Mouse (Mus musculus): ENCODE data around the gene Shisa5.

Gene Shisa5

DNA sequence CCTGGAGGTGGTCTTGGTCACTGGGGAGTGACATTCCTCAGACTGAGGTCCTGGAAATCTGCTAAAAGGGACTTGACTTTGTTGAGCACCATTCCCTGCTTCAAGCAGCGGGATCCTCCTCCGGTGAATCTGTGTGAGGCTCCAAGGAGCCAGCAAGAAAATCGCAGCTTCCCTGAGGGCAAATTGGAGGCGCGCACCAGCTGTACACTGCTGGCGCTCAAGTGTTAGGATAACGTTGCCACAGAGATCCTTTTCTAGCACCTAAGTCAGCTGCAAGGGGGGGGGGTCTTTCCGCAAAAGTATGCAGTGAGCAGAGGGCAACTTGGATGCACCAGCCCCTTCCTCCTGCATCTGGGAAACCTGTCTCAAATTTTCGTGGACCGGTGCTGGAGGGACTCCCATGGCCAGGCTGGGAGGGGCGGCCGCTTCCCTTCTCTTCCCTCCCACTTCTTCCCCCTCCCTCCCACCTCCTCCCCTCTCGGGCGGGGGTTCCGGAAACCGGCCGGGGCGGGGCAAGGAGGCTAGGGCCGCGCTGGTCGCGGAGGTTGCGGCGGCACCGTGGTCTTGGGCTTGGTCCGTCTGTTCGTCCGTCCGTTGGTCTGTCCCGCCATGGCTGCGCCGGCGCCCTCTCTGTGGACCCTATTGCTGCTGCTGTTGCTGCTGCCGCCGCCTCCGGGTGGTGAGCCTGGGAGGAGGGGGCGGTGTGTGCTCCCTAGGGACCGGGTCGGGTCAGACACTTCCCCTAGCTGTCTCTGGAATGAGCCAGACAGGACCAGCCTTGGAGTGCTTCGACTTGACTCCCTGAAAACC, at the start of gene Shisa5:
TSS of gene Shisa5 (plus strand) at position 480 of the 810 bp plus-strand sequence.
- no peak for DNase-seq (ENCODE audit: low read depth)

DNA sequence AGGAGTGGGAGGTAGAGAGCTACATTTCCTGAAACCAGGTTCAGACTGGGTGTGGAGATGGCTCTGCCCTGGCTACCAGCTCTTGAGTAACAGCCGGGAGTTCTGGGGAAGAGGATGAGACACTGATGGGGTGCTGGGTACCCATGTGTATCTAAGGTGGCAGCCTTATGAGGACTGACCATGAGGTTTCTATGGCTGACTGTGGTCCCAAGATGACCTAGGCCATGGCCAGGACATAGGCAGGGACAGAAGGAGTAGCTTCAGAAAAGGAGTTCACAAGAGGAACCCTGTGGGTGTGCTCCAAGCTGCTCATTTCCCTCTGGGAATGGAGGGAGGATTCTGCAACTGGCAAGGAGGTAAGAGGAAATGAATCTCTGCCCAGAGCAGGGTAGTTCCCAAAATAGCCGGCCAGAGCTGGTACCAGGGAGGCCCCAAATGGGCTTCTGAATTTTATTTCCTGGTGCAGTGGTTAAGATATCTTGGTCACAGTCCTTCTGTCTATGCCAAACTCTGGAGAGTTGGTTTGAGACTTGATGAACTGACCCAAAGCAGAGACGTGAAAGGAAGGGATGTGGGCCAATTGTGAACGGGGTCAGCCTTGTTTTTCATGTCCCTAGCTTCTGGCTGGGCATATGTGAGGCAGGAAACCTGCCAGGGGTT, 48.4 kb upstream of the Shisa5 start:
- no peak for DNase-seq (ENCODE audit: low read depth)

DNA sequence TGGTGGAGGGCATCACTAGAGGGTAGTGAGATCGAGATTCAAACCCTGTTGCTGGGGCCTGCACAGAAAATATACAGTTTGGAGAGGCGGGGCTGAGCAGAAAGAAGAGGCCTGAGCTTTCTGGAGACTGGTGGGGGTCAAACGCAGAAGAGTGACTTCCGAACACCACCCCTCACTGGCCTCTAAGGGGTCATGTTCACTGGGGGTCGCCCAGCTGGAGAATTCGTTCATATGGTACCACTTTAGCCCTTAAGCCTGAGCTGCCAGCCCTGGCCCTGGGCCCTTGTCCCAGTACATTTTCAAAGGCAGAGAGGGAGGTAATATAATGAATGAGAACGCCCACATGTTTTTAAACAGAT, 47.9 kb upstream of the Shisa5 start:
- DNase-seq (ENCODE audit: low read depth) = no peak

DNA sequence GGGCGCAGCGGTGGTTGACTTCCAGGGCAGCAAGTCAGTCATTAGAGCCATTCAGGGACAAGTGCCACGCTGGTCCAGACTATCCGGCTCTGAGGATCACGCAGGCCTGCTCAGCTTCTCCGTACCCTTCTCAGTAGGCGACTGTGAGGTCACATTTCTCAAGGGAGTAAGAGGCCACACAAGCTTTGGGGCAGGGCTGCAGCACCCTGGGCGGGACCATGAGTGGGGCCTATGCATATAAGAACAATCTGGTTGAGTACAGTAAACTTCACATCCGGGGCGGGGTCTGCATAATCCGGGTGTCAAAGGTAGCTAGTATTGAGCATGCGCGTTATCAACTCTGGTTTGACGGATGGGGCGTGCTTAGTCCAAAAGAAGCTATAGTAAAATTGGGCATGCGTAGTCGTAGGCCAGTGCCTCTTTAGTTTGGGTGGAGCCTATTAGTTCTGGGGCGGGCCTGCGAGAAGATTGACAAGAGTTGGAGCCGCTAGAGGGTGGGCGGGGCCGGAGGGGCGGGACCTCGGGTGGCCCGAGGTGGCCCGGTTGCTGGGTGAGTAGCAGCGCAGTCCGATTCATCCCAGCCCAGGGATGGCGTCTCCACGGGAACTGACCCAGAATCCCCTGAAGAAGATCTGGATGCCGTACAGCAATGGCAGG, 46.8 kb upstream of the Shisa5 start, which contains the start of gene Pfkfb4:
TSS of gene Pfkfb4 (plus strand) at position 351 of the 657 bp plus-strand sequence.
- DNase-seq (ENCODE audit: low read depth) = peak; percentile 94

DNA sequence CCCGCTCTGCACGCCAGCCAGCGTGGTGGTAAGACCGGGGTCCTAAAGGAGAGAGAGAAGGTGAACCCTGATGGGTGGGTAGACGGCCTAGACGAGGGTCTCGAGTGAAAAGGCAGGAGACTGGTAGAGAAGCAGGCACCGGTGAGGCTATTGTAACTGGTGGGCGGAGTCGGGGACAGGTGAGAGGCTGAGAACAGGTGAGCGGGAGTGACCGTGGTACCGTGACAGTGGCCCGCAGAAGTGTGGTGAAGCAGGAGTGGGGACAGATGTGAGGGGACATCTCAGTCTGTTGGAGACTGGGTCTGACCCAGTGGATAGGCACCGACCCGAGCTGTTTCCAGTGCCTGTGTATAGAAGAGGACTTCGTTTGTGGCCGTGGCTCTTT, 46.3 kb upstream of the Shisa5 start:
- no peak for DNase-seq (ENCODE audit: low read depth)

DNA sequence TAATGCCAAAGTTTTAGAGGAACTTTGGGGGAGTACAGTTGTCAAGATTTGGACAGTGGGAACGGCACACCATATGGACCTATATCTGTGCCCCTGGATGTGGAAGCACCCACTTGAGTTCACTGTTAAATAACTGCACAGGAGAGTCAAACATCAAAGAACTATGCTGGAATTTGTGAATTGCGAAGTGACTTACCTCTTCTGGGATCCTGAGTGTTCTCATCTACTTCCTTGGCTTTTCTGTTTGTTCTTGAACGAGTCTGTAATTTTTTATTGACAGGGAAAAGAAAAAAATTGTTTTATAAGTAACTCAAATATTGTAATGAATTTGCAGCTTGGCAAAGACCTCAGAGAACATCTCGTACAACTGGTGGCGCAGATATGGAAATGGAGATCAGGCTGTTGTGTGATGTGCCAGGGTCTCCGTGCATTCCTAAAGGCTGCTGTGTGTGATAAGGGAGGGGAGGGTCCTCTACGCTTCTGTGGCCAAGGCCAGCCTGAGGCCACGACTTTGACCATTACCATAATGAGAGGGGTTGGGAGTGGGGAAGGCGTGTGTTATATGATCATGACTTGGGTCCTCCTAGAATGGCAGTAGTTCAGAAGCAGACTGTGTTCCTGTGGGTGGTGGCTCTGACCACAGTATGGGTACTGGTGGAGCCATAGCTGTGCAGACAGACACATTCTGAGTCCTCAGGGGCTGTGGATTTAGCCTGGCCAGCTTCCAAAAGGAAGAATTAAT, 45.6 kb upstream of the Shisa5 start:
- no peak for DNase-seq (ENCODE audit: low read depth)

DNA sequence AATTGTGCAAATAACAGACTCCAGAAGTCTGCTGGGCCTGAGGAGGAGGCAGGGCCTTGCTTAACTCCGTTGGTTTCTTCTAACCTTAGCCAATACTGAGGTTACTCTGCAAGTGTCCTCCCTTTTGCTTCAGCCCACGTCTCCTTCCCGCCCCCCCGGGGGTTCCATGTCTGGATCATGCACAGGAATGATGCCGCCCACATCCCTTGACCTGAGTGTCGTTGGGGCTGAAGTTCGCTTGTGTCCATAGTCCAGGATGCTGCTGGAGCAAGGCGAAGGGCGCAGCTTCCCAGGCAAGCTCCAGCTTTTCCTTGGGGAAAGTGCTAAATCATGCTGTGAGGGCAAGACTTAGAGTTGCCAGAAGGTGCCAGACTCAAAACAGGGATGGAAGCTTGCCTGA, 42.0 kb upstream of the Shisa5 start:
- DNase-seq (ENCODE audit: low read depth) = no peak

DNA sequence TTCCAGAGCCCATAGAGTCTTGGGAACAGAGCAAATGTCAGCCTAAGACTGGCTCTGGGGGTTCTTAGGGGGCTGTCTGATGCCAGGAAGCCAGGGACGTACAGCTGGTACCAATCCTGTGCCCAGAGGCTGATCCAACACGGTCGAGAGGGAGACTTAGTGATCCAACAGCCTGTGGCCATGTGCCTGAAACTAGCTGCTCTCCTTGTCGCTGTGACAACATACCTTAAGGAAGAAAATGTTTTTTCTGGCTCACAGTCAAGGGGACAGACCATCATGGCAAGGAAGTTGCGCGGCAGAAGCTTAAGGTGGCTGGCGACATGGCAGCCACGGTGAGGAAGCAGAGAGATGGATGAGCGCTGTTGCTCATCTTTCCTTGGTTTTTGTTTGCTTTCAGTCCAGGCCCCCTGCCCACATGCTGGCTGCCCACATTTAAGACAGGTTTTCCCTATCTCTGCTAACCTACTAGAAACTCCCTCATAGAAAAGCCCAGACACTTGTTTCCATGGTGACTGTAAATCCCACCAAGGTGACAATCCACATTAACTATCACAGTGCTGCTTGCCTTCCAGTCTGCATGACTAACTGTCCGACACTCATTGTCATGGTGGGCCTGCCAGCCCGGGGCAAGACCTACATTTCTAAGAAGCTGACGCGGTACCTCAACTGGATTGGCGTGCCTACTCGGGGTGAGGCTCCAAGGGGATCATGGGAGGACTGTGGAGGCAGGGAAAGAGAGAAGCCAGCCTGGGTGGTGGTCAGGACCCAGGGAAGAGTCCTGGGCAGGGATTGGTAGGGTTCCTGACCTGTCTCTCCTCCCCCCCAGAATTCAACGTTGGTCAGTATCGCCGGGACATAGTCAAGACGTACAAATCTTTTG, 39.8 kb upstream of the Shisa5 start:
- DNase-seq (ENCODE audit: low read depth) = no peak

DNA sequence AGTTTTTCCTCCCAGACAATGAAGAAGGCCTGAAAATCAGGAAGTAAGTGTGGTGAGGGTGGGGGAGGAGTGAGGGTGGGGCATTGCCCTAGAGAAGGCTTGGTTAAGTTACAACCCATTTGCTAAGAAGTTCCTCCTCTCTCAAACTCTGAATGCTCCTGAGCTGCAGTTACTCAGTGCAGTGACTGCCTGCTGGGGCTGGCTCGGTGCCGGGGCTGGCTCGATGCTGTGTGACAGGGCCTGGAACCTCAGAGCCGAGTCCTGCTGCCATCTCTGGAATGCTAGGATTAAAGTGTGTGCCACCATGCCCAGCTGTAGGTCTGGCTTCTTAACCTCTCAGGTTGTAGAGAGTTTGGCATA, 39.2 kb upstream of the Shisa5 start:
- no peak for DNase-seq (ENCODE audit: low read depth)

DNA sequence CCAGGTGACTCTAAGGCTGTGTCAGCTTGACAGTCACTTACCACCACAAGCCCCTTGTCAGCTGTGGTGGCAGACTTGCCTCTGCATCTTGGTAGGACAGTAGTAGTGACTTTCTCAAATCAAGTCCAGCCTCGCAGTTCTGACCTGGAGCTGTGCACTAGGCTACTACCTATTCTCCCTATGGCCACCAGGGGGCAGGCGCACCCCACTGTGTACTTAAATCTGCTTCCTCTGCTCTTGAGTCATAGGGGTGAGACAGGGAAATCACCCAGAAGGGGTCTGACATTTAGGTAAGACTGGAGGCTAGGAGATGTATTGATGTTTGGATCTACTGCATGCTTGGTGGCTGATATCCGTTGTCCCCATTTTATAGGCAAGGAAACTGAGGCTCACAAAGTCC, 37.6 kb upstream of the Shisa5 start:
- DNase-seq (ENCODE audit: low read depth) = peak; percentile 48

DNA sequence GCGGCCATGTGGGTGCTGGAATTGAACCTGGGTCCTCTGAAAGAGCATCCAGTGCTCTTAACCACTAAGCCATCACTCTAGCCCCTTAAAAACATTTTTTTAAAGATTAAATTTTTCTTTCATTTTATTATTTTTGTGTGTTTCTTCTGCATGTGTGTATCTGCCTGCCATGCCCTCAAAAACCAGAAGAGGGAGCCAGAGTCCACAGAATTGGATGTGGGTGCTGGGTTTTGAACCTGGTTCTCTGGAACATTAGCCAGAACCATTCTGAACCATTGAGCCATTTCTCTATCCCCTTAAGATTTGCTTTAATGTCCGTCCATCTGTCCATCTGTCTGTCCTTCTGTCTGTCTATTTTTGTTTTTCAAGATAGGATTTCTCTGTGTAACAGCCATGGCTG, 35.2 kb upstream of the Shisa5 start:
- no peak for DNase-seq (ENCODE audit: low read depth)

DNA sequence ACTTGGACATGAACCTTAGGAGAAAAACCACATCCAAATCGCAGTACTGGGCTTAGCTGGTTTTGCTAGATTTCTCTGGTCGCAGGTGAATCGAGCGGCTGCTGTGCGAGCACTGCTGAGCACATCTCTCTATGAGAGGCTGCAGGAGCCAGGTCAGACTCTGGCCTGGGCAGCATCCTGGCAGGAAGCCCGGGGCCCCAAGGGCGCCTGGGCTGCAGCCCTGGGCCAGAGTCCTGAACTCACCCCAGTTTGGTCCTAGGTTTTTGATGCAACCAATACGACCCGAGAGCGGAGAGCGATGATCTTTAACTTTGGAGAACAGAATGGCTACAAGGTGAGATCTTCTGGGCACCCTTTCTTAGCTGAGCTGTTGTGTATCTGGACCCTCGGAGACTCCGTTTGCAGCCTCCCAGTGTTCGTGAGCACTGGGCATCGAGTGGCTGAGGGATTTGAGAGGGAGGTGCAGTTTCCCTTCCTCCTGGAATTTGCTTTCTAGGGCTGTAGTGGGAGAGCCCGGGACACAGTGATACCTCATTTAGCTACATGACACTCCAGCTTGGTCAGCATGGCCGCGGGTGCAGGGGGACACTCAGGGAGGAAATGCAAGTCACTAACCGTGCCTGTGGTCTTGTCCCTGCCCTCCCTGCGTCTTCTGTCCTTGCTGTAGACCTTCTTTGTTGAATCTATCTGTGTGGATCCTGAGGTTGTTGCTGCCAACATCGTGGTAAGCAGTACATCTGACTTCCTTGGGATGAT, 31.2 kb upstream of the Shisa5 start:
- DNase-seq (ENCODE audit: low read depth) = no peak

DNA sequence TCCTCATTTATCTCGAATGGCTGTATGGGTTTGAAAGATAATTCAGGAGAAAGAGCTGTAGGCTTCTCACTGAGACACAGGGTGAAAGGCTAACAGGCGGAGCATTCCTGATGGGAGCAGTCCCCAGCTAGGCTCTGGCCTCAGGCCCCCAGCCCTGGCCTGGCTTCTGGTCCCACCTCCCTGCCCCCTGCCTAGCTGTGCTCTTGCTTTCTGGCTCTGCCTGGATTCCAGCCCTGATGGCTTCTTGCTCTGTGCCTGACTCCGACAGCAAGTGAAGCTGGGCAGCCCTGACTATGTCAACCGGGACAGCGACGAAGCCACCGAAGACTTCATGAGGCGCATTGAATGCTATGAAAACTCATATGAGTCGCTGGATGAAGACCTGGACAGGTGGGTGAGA, 30.3 kb upstream of the Shisa5 start:
- DNase-seq (ENCODE audit: low read depth) = no peak

DNA sequence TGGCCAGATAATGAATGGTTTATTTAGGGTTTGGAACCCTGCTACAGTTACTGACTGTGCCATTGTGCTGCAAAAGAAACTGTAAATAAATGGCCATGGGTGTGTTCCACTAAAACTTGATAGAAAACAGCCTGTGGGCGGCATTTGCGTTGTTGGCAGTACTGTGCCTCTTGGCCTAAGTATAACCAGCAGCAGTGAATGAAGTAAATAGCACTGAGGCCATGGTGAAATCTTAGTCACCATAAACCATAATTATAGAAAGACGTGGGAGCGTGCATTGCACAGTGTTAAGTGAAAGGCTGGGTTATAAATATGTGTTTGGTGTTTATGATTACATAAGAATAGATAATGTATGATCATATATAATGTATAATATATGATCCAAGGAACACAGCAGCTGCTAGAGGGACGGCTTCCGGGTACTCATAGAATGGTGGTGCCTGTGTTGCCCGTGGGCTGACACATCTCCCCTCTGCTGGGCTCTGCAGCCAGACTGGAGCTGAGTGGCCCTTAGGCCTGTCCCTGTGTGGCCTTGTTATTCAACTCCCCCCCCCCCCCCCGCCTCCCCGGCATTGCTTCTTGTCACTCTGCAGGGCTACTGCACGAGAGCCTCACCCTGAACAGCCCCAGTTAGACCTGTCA, 29.2 kb upstream of the Shisa5 start:
- DNase-seq (ENCODE audit: low read depth) = peak; percentile 59

DNA sequence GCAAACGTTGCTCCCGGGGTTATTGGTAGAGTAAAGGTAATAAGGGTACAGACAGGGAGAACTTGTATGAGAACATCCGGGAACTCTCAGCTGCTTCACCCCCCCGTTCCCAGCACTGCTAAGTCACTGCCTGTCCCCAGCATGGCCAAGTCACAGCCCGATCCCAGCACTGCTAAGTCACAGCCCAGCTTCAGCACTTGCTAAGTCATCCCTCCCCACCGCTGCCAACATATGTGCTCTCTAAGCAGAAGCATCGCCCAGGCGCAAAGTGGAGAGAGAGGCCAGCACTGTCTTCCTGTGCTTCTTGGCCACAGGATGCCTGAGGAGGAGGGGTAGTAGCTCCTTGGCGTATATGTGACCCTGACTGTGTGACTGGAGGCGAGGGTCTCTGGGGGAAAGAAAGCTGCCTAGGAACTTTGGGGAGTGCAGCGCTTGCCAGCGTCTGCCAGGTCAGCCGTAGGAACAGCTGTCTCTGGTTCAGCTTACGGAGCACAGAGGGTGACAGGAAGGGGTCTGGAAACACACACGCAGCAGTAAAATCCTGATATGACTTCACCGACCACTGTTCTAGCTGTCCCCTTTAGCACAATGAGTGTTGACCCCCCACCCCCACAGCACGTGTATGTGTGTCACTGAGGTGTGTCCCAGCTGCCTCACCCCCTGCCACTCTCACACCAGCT, 28.6 kb upstream of the Shisa5 start:
- no peak for DNase-seq (ENCODE audit: low read depth)

DNA sequence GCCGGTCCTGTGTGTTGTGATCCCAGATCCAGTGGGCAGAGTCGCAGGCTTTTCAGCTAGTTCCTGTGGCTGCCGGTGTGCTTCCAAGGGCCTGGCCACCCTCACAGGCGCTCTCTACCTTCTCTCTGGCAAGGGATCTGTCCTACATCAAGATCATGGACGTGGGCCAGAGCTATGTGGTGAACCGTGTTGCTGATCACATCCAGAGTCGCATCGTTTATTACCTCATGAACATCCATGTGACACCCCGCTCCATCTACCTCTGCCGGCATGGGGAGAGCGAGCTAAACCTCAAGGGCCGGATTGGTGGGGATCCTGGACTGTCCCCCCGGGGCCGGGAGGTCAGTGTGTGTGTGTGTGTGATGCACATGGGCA, 28.1 kb upstream of the Shisa5 start:
- DNase-seq (ENCODE audit: low read depth) = no peak

DNA sequence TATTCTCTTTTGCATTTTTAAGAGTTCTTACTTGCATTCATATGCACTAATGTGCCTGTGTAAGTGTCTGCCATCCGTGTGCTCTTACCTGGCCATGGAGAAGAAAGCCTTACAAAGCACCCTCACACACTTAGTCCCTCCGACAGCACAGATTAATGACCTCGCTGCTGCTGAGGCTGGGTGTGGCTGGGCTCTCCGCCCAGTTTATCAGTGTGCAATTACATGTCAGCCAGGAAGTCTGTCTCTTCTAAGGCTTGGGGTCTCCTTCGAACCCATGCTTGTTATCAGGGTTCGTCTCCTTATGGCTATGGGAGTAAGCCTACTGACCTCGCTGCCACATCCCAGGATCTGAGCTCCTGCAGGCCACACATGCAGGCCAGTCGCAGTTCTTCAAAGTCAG, 23.0 kb upstream of the Shisa5 start:
- DNase-seq (ENCODE audit: low read depth) = no peak

DNA sequence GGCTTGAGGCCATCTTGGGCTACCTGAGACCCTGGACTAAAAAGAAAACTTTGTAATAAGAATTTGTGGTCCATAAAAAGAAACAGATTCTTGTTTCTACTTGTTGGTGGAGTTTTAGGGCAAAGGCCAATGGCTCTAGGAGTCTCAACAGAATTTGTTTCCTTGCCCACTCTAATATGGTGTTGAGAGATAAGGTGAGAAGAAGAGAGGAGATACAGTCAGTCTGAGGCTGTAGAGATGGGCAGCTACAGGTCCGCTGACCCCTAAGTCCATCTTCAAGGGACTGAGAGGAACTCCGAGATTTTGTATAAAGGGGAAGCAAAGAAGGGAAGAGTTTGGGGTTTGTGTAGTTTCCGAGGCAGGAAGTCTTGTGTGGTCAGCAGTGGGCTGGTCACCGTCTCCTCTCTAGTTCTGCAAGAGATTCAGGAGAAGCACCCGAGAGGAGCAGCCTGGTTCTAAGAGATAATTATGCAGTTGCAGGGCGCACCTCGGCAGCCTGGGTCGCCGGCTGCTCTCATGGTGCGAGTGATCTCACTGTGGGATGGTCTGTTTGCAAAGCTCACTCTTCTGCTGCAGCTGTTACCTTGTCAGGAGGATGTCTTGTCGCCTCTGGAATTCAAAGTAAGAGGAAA, 21.3 kb upstream of the Shisa5 start:
- DNase-seq (ENCODE audit: low read depth) = no peak

DNA sequence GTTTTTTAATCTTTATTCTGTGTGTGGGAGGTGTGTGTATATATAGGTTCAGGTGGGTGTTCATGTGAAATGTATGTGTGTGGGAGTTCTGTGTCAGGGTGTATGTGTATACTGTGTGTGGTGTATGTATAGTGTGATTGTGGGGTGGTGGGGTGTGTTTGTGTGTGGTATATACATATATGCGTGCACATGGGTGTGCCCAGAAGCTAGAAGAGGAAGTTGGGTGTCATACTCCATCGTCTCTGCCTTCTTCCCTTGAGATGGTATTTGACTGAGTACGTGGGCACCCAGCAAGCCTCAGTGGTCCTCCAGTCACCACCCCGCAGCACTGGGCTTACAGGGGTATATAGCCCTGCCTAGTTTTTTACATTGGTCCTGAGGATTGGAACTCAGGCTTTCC, 16.9 kb upstream of the Shisa5 start:
- DNase-seq (ENCODE audit: low read depth) = no peak
